Mouse (Mus musculus) lung, postnatal 14 days (tissue): Measurements from ENCODE around the gene Tlr9.
A peak's percentile ranks its signal among the peaks of the same experiment; 100 is the strongest.

Experiments
- DNase-seq: peaks from one replicate; pipeline ENCODE4 v3.0.0; 2021

The Tlr9 gene

GRCm38 (mm10) chr9:106205713-106206290 is 16.6 kb upstream of the Tlr9 start:
- DNase-seq: no peak

DNA sequence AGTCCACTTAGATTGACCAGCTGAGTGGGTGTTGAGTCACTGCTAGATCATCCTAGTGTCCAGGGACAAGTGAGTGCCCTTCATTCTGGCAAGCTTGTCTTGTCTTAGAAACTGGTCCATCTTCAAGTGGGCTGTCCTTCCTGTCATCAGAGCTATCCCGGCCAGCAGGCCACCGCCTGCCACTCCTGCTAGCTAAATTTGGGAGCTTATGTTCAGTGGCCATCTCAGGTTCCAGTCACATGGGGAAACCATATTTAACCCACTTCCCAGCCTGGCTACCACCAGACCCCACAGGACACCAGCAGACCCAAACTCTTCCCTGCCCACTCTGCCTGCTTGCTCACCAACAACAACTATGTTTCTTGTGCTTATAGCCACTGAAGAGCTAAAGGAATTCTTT is 15.9 kb upstream of the Tlr9 start:
- DNase-seq: no peak

DNA sequence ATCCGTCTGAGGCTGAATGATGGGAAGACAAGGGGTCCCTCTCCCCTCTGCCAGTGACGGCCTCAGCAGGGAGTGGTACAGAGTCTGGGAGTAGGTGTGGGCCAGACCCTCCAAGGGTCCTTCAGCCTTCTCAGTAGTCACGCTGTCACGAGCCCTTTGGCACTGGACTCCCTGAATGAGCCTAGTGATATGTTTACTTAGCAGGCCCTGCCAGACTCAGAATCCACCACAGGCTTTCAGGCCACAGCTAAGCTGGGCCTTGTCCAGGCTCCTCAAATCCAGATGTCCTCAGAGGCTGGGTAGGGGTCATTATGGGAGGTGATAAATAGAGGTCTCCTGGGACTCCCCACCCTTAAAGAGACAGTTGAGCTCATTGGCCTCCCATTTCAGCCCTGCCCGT is 14.2 kb upstream of the Tlr9 start:
- DNase-seq: no peak

DNA sequence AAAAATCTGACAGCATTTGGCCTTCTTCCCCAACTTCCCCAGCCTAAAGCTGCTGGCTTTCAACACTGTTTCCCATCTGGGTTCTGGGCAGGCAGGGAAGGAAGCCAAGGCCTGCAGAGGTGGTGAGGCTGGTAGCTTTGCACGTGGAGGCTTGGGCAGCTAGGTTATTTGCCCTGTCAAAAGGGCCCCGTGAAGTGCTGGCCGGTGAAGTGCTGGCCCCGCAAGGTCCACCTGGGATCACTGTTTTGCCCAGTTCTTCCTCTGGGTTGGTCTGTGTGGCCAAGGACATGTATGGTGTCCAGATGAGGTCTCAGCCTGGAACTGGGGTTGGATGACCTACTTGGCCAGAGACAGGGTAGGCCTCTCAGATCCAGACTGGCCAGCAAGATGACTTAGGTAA is 12.4 kb upstream of the Tlr9 start:
- DNase-seq: no peak

GRCm38 (mm10) chr9:106210853-106211609 is 11.4 kb upstream of the Tlr9 start:
- no peak for DNase-seq

DNA sequence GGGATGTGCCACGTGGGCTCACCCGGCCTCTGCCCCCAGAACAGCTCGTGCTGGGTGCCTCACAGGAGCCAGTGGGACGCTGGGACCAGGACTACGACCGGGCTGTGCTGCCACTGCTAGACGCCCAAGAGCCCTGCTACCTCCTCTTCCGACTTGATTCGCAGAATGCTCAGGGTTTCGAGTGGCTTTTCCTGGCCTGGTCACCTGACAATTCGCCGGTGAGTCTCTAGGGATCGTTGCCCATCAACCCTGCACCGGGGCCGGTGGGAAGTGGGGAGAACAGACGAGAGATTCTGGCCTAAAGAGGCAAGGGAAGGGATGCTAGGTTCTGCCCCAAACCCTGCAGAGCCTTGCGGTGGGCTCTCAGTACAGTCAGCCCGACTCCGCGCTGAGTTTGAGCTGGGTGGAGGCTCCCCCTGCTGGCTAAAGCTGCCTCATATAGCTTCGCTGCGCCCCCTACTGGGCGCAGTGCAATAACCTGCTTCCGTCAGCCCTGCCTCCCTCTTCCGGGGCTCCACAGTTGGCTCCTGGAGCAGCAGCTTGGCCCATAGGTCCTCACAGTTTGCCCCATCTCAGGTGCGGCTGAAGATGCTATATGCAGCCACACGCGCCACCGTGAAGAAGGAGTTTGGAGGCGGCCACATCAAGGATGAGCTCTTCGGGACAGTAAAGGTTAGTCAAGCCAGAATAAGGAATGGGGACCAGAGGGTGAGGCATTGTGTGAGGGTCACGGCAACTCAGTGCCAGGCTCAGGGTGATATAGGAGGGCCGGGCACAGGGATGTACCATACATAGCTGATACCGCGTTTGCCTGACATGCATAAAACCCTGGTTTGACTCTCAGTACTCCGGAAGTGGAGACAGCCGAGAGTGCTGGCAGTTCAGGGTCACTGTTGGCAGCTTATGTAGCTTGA is 10.5 kb upstream of the Tlr9 start:
- peak; percentile 92 for DNase-seq

GRCm38 (mm10) chr9:106212594-106212981 is 9.8 kb upstream of the Tlr9 start:
- no peak for DNase-seq

DNA sequence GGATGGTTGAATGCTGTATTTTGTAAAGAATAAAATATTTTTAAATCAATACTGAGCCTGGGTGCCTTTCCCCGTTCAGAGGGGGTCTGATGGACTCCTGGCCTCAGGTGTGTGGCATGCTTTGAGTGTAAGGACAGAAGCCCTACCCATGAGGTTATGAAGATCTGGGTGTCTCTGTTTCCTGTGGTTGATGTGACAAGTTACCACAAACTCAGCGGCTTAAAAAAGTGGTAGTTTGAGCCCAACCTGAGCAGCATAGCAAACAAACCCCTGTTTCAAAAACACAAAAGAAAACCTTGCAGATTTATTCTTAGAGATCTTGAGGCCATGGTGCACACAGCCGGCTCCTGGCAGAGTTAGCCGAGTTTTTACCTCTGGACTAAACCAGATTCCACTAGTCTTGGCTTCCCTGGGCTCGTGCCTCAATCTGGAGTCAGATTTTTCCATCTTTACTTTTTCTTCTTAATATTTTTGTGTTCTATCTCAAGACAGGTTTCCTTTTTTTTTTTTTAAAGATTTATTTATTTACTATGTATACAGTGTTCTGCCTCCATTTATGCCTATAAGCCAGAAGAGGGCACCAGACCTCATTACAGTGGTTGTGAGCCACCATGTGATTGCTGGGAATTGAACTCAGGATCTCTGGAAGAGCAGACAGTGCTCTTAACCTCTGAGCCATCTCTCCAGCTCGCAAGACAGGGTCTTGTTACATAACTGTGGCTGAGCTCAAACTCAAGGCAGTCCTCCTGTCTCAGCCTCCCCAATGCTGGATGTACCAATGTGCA is 6.9 kb upstream of the Tlr9 start:
- no peak for DNase-seq

GRCm38 (mm10) chr9:106216971-106217370 is 5.4 kb upstream of the Tlr9 start:
- no peak for DNase-seq

DNA sequence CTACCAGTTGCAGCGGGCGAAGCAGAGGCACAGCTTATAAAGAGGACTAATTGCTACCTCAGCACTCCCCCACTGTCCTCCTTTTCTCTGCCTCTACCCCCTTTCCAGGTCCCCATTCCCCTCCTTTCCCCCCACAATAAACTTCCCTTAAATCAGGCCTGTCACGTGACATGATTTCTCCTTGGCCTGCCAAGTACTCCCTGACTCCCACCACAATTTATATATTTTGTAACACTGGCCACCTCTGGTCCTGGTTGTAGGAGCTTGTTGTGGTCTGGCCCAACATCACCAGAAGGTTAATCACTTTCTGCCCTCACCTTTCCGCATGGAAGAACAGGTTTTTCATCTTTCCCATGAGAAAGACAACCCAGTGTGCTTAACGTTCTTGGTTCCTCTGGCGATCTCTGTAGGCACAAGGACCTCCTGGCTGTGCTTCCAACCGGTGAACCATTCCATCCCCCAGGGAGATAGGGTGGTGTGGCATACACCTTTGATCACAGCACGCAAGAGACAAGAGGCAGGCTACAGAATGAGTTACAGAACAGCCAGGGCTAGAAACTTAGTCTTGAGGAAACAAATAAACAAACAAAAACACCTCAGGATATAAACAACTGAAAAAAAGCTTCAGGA is 1.4 kb upstream of the Tlr9 start:
- DNase-seq: no peak

GRCm38 (mm10) chr9:106222994-106223393 is 596 bp downstream of the Tlr9 start:
- DNase-seq: no peak

DNA sequence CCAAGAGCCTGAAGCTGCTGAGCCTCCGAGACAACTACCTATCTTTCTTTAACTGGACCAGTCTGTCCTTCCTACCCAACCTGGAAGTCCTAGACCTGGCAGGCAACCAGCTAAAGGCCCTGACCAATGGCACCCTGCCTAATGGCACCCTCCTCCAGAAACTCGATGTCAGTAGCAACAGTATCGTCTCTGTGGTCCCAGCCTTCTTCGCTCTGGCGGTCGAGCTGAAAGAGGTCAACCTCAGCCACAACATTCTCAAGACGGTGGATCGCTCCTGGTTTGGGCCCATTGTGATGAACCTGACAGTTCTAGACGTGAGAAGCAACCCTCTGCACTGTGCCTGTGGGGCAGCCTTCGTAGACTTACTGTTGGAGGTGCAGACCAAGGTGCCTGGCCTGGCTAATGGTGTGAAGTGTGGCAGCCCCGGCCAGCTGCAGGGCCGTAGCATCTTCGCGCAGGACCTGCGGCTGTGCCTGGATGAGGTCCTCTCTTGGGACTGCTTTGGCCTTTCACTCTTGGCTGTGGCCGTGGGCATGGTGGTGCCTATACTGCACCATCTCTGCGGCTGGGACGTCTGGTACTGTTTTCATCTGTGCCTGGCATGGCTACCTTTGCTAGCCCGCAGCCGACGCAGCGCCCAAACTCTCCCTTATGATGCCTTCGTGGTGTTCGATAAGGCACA is 3.2 kb downstream of the Tlr9 start:
- no peak for DNase-seq

DNA sequence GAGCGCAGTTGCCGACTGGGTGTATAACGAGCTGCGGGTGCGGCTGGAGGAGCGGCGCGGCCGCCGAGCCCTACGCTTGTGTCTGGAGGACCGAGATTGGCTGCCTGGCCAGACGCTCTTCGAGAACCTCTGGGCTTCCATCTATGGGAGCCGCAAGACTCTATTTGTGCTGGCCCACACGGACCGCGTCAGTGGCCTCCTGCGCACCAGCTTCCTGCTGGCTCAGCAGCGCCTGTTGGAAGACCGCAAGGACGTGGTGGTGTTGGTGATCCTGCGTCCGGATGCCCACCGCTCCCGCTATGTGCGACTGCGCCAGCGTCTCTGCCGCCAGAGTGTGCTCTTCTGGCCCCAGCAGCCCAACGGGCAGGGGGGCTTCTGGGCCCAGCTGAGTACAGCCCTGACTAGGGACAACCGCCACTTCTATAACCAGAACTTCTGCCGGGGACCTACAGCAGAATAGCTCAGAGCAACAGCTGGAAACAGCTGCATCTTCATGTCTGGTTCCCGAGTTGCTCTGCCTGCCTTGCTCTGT is 3.8 kb downstream of the Tlr9 start:
- DNase-seq: peak; percentile 51

DNA sequence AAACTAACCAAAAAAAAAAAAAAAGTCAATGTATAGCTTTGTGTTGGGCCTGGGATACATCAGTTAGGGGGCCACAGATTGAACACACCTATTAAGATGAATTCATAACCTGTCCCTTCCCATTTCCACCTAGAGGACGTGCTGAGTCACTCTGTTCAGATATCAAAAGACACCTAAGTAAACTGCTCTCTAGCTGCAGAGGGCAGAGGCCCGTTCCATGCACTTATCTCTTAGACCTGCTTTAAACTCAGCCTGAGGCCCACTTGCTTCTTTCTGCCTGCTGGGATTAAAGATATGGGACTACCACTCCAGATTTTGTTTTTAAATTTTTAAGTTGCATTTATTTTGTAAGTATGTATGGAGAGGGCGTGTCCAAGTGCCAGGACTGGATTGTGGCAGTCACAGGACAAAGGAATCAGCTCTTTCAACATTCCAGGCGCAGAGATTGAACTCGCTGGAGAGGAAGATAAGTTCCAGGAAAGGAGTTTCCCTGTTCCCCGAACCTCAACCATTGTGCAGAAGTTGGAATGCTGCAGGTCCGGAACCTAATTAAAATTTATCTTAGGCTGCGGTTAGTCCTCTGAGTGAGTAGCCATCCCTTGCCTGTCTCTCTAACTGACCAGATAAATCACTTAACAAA is 5.5 kb downstream of the Tlr9 start:
- DNase-seq: no peak

DNA sequence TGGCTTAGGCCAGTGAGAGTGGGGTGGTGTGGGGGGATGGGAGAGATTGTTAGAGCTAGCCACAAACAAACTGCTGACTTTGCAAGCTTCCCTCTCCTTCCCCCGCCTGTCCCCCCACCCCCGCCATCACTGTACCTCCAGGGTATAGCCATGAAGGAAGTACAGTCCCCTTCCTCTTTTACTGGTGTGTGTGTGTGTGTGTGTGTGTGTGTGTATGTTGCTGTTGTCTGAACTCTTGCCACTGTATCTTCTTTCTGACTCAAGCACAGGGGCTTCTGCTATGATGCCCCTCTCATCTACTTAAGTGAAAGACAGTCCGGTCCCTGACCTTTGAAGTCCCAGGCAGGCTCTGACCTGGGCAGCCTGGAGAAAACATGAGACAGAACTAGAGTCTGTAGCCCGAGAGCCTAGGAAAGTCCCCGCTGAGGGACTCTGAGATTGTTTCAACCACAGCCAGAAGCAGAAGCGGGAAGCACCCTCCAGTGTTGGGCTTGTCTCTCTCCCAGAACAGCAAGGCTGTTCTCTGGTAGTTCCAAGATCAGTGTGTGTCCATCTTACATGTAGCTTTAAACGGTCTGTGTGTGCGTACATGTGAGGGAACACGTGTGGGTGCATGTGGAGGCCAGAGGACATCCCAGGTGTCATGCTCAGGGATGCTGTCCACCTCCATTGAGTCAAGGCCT is 7.8 kb downstream of the Tlr9 start:
- no peak for DNase-seq

DNA sequence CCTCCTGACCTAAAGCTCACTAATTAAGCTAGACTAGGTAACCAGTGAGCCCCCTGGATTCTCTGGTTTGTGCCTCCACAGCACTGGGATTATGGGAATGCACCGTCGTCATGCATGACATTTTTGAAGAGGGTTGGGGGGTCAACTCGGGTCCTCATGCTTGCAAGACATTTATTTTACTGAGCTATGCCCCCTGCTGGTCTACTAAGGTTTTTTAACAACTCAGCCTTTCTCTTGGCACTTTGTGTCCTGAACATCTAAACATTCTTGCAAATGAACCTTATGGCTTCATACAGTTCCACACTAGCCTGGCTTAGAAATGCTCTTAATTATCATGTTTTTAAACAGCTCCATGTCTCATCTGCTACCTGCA is 8.3 kb downstream of the Tlr9 start:
- DNase-seq: no peak

GRCm38 (mm10) chr9:106231220-106231619 is 8.8 kb downstream of the Tlr9 start:
- DNase-seq: no peak

DNA sequence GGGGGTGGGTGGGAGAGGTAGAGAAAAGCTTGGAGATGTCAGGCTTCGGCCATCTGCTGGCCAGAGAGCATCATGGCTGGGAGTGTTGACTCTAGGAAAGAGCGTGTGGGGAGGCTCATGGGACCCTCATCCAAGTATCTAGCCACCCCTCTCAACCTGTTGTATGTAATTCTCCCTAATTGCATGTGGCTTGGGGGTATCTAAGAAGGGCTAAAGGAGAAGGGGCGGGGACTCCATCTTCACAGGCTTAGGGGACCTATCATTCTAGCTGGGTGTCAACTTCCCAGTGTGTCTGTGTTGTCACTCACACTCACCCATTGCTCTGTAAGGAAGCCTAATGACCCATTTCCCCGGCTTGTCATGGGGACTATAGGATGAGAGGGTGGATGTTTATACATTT is 9.4 kb downstream of the Tlr9 start:
- no peak for DNase-seq

GRCm38 (mm10) chr9:106232956-106233355 is 10.6 kb downstream of the Tlr9 start:
- no peak for DNase-seq

DNA sequence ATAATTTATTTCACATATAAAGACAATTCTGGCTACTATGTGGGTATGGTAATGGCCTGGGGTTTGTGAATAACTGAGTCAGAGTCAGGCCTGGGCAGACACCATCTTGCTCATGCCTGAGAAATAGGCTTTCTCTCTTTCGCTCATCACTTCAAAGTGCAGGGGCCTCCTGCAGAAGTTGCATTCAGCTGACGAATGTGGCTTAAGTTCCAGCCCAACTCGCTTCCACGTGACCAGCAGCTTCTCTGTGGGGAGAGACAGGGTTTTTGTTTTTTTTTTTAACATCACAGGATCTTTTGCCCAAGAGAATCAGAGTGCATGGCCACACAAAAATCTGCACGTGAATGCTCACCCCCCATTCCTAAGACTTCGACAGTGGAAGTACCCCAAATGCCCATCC is 11.6 kb downstream of the Tlr9 start:
- no peak for DNase-seq
